Mouse (Mus musculus): ENCODE results near the gene Six2.

Gene Six2

GRCm38 (mm10) chr17:85688236-85688910 lies at the start of gene Six2:
TSS of gene Six2 (minus strand) at chr17:85688274.
- no peak for DNase-seq (ENCODE audit: low read depth, low spot score)

- DNase-seq (ENCODE audit: low read depth, low spot score), result no peak
Measured at GRCm38 (mm10) chr17:85737090-85737780, 49.2 kb upstream of the Six2 start.

GRCm38 (mm10) chr17:85731329-85731728 lies 43.3 kb upstream of the Six2 start:
- DNase-seq (ENCODE audit: low read depth, low spot score), result no peak

- DNase-seq (ENCODE audit: low read depth, low spot score), result no peak
Measured at GRCm38 (mm10) chr17:85730231-85731015, 42.3 kb upstream of the Six2 start.

DNA sequence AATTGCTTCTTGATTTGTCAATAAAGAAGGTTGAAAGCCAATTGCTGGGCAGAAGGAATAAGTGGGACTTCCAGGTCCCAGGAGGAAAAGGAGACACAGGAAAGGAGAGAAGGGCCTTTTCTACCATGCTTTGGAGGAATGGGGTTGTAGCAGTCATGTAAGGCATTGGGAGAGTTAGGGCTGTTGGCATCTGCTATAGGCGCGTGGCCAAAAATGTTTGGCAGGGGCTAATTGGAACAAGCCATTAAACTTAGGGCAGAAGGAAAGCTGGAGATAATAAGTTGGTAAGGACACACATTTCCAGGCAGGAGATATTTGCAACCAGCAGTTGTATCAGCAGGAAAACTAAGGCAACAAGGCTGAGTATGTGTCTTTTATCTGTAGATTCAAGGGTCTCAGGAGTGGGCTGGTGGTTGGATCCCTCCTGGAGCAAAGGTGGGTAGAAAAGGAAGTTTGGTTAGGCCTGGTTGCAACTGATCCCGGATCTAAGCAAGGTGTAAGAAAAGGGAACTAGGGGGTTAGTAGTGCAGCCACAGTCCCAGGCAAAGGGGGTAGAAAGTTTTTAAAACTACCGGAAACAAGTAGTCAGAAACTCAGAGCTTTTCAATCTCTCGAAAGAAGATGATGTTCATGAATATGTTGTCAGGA lies 40.1 kb upstream of the Six2 start:
- DNase-seq (ENCODE audit: low read depth, low spot score), result no peak

DNA sequence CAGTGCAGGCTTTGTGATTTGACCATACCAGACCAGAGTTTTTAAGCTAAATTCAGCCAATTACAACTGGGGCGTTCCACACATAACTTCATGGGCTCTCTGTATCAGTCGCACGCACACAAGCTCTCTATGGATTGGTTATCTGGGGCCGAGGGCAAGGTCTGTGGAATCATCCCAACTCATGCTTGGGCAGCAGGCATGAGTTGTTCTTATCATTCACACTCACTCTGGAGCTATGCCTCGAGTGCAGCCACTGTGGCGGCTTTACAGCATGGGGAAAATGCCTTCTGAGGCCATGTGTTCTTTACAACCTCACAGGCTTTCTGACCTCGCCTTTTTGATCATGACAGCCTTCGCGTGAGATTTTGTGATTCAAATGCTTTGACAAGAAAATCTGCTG lies 37.9 kb upstream of the Six2 start:
- DNase-seq (ENCODE audit: low read depth, low spot score), result no peak

DNA sequence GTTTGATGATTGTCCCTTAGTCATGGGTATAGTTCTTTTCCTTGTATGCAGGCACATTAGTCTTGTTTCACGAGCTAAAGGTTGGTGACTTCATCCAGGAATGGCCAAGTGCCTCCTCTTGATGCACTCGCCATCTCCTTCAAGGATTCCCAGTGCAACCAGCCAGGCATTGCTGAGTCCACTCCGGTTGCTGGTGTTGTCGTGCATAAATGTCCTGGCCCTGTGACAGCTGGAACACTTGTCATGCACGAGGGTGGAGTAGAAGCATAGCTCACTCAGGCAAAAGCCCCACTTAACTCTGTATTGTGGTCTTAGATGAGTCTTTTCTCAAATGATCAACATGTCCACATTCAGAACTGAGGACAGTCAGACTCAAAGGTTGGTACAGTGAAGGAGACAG lies 35.1 kb upstream of the Six2 start:
- DNase-seq (ENCODE audit: low read depth, low spot score), result no peak

DNA sequence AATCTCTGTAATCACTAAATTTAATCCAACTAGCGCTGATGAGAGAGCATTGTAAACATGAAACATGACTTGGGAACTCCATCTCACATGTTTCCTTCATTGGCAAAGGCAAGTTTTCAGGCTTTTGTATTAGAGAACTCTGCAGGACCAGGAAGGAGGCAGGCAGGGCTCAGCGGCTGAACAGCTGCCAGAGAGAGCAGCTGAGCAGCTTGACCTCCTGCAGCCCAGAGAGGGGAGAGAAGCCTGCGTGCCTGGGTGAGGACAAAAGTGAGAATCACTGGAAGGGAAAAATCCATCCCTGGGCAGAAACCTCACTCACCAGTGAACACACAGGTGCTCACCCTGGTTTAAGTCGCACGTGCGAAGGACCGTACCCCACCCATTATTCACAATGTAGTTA lies 29.2 kb upstream of the Six2 start:
- no peak for DNase-seq (ENCODE audit: low read depth, low spot score)

DNA sequence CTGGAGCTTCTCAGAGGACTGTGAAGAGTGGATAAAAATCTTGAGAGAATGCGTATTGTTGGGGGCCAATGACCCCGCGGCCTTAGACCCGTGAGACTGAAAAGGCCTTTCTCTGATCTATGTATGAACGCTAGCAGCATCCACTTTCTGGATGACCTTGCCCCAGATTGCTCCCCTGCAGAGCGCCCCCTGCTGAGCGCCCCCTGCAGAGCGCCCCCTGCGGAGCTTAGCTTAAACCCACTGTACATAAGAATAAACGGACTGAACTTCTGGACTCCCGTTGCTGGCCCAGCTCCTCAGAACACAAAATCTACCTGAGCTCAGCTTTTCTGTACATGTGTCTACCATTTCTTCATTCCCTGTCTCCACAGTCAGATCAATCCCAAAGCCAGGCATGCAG lies 27.7 kb upstream of the Six2 start:
- DNase-seq (ENCODE audit: low read depth, low spot score), result no peak

DNA sequence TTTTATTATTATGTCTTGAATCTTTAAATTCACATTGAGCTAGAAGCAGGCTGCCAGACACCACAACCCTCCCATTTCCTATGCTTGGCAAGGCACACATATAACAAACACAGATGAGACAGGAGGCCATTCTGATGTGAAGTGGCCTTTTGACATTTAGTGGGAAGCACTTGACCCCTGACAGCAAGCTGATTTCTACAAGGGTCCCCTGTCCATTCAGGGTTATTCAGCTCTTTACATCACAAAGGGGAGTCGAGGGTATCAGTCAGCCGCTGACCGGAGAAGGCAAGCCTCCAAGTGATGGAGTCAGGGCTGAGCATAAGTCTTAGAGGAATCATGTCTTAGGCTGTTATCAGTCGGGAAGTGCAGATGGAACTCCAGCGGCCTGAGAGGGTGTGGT lies 26.3 kb upstream of the Six2 start:
- no peak for DNase-seq (ENCODE audit: low read depth, low spot score)

GRCm38 (mm10) chr17:85712874-85713273 lies 24.8 kb upstream of the Six2 start:
- no peak for DNase-seq (ENCODE audit: low read depth, low spot score)

DNA sequence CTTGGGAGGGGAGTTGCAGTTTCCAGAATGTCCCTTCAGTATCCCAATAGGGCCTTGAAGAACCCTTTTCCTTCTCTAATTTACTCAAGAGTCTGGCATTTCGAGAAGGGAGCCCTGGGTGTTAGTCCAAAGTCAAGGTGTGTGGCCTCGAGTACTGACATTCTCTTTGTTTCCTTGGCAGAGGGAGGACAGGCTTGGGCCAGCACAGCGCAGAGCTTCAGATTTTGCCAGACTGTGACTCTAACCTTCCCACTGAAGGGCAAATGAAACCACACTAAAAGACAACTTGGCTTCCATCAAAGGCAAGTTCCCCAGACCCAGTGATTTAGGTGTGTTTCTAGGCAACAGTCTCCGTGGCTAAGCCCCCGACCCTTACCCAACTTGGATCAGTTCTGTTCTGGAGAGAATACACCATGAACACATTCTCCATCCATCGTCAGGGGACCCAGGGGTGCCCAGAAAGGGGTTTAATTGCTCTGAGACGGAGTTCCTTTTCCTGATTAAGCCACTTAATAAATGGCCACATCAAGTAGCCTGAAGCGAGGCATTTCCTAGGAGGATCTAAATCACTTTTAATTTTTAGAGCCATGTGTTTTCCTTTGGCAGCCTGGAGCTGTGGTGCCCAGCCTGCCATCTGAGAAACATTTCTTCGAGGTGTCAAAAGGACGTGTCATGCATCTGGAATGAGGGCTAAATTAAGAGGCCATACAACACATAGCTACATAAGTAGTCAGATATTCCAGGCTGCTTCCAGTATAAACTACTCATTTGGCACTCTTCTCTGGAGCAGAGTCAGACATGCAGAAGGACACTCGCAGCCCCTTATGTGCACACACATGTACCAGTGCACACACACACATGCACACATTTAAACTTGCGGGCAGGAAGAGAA lies 16.5 kb upstream of the Six2 start:
- no peak for DNase-seq (ENCODE audit: low read depth, low spot score)

GRCm38 (mm10) chr17:85700028-85700427 lies 12.0 kb upstream of the Six2 start:
- DNase-seq (ENCODE audit: low read depth, low spot score), result no peak

DNA sequence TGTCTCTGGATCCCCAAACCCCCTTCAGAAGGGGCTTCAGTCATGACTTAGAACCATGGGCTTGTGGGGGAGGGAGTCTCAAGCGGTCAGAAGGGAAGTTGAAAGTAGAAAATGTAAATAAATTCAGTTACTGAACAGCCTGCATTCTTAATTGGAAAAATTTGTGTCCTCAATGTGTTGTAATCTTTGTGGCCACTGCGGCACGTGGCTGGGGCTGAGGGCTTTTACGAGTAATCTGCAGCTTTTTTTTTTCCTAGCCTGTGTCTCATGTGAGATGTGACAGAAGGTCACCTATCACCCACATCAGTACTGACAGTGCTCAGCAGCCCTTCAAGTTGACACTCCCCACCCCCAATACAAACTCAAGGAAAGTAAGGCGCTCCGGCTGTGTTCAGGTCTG lies 10.6 kb upstream of the Six2 start:
- no peak for DNase-seq (ENCODE audit: low read depth, low spot score)

DNA sequence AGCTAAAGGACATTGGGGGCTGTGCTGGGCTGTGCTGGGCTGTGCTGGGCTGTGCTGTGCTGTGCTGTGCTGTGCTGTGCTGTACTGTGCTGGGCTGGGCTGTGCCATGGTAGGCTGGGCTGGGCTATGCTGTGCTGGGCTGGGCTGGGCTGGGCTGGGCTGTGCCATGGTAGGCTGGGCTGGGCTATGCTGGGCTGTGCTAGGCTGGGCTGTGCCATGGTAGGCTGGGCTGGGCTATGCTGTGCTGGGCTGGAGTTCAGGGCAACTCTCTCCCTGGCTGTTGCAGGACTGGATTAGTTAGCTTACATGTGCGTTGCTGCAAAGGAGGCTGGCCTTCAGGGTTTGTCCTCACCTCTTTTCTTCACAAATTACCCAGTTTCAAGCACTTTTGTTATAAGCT lies 9.9 kb upstream of the Six2 start:
- no peak for DNase-seq (ENCODE audit: low read depth, low spot score)

DNA sequence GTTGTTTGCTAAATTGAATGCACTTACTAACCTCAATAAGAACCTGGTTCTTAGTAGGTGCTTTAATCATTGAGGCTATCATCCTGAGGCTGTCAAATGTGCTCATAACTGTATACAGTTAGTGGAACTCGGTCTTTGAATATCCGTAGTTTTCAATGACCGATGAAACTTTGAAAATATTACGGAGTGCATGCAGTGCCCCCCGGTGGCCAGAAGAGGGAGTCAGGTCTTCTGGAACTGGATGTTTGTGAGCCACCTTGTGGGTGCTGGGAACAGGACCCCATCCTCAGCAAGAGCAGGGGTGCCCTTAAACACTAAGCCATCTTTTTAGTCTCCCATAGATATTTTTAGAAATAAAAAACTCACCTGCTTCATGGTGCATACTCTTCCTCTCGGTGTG lies 6.4 kb upstream of the Six2 start:
- no peak for DNase-seq (ENCODE audit: low read depth, low spot score)

DNA sequence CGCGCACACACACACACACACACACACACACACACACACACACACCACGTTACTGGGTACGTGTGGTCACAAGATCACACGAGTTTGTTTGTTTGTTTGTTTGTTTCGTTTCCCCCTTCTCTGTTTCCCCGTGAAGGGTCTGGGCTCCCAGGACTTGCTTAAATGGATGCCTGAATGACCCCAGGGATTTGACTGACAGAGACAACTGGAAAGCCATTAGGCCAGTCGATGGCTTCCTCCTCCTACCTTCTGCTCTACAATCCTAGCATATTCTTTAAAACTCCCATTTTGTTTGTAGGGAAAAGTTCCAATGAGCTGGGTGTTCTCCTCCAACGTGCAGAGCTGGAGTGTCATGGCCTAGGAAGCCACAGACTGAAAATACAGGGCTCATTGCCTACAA lies 5.0 kb upstream of the Six2 start:
- DNase-seq (ENCODE audit: low read depth, low spot score), result no peak

- DNase-seq (ENCODE audit: low read depth, low spot score), result no peak
Measured at GRCm38 (mm10) chr17:85692594-85692993, 4.5 kb upstream of the Six2 start.

DNA sequence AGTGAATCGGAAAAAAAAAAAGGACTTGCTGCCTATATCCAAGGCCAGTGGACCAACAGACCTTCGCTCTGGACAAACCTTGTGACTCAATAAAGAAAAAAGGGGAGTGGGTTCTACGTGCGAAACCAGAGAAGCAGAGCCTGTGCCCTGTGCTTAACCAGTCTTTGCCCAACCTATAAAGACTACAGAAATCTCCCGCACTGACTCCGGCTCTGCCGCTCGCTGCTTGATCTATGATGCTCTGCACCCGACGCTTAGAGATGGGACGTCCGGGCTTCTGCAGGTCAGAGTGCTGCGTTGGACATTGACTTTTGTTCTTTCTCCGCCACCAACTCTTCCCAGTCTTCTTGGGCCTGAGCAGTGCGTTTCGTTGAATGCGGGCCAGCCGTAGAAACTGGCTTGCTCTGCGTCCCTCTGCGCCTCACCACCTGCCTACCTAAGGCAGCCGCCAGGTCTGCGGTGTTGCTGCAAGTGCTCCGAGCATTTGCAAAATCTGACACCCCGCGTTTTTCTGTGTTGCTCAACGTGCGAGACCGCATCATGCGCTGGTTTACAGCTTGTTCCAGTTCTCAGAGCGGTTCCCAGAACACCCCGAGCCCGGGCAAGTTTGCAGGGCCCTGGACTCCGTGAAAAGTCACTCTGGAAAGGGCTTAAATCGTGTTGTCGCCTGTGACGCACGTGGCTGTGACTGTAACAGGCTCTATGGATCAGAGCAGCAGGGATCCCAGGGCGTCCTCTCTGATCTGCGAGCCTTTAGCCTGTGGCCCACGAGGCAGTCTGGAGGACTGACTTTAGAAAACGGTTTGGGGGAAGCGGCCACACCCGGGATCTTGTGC lies 3.8 kb upstream of the Six2 start:
- no peak for DNase-seq (ENCODE audit: low read depth, low spot score)

DNA sequence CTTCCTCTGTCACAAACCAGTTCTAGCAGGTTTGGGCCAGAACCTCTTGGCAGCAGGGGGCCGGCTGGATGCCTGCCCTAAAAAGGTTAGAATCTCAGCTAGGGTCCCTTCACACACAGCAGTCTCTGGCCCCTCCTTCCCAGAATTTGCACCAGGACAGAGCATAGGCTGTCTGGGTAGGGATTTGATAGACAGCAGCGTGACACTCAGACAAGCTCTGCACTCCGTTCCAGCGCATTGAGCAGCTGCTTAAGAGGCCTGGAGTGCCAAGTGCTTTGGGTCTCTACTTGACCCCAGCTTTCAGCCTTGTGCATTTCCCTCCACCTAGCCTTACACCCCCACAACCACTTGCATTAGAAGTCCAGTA lies 2.9 kb upstream of the Six2 start:
- DNase-seq (ENCODE audit: low read depth, low spot score), result no peak

All from 3T3-L1 (cell line).